Mouse (Mus musculus) intestine, embryonic 14.5 days (tissue): Measurements from ENCODE around the gene Scel. TPM values are rescaled to one million over a fixed set of nuclear protein-coding genes. Genes with fewer than 3 reads are reported as not detected.

ENCODE experiments used
- ATAC-seq: fragments of 200-750 bp; cut with Nextera tagmentation; replicated peaks from 2 replicates; pipeline ENCODE4 v1.8.0; 2017; ENCODE audit warnings: low read depth, moderate number of reproducible peaks, moderate TSS enrichment, moderate library complexity; ENCODE audit not compliant: low FRiP score, low TSS enrichment
- DNase-seq: peaks from one replicate; pipeline ENCODE4 v3.0.0-alpha.2; 2018; ENCODE audit warnings: low spot score
- H3K27ac ChIP-seq: fragments of 300-500 bp; sonication (generic); 2 replicates; pipeline ENCODE4 v1.5.1; 2014; ENCODE audit warnings: low read depth, mild to moderate bottlenecking, control low read depth
- H3K27me3 ChIP-seq: fragments of 300-500 bp; sonication (generic); replicated peaks from 2 replicates; pipeline ENCODE4 v1.6.1; 2014; ENCODE audit warnings: low read length, control low read depth; ENCODE audit not compliant: control insufficient read depth, insufficient read depth
- H3K36me3 ChIP-seq: fragments of 300-500 bp; sonication (generic); 2 replicates; pipeline ENCODE4 v1.6.1; 2014; ENCODE audit warnings: low read length, control low read depth; ENCODE audit not compliant: control insufficient read depth, insufficient read depth
- H3K4me1 ChIP-seq: fragments of 300-500 bp; sonication (generic); replicated peaks from 2 replicates; pipeline ENCODE4 v1.6.1; 2014; ENCODE audit warnings: low read length, control low read depth, mixed read lengths; ENCODE audit not compliant: control insufficient read depth, insufficient read depth
- H3K4me2 ChIP-seq: fragments of 300-500 bp; sonication (generic); 2 replicates; pipeline ENCODE4 v1.6.1; 2014; ENCODE audit warnings: low read length
- H3K4me3 ChIP-seq: fragments of 300-500 bp; sonication (generic); 2 replicates; pipeline ENCODE4 v1.5.1; 2014; ENCODE audit warnings: low read depth, low read length, control low read depth, mixed read lengths
- H3K9ac ChIP-seq: fragments of 300-500 bp; sonication (generic); 2 replicates; pipeline ENCODE4 v1.6.1; 2014; ENCODE audit warnings: mild to moderate bottlenecking, low read length
- H3K9me3 ChIP-seq: fragments of 300-500 bp; sonication (generic); 2 replicates; pipeline ENCODE4 v1.6.1; 2016; ENCODE audit warnings: low read length, control low read depth; ENCODE audit not compliant: control insufficient read depth
- WGBS: fragments of 180-500 bp; shearing (Covaris S2); extraction: QIAGEN DNeasy Blood & Tissue Kit; methylation state at CpG from one replicate; pipeline ENCODE4 v1.1.7; 2014; 5-methylcytosine and 5-hydroxymethylcytosine counted together
- polyA plus RNA-seq: library from polyadenylated mRNA; unstranded; fragments of >200 nt; fragmentation: Nextera tagmentation; extraction: Ambion mirVana; gene quantifications from 2 replicates; pipeline ENCODE4 v1.2.1, GENCODE M21; 2014

The Scel gene
- polyA plus RNA-seq, 1 experiment from 2014 or later = 0.84 TPM

- Histone ChIP-seq H3K9me3 (no peaks in the 10 kb centered on the region), H3K4me1 (no peaks in the 10 kb centered on the region), H3K27me3 (no peaks in the 10 kb centered on the region), H3K9ac (no peak overlapping the region), H3K36me3 (no peaks in the 10 kb centered on the region), H3K4me3 (no peak overlapping the region), H3K4me2 (no peak overlapping the region), H3K27ac (no peak overlapping the region)
- 65% methylated on average over 2 of the region's 2 CpGs for WGBS
- DNase-seq (no peak), ATAC-seq (no peak)
These were observed 55.3 kb downstream of the Scel start for GRCm38 (mm10) chr14:103568433-103568832.

GRCm38 (mm10) chr14:103571598-103572320, 58.6 kb downstream of the Scel start:
- H3K27me3 ChIP-seq = no peaks in the 10 kb centered on the region
- no peak overlapping the region for H3K4me3 ChIP-seq
- H3K36me3 ChIP-seq = no peaks in the 10 kb centered on the region
- no peak overlapping the region for H3K4me2 ChIP-seq
- no peak overlapping the region for H3K9ac ChIP-seq
- DNase-seq (no peak), ATAC-seq (no peak)
- 85% methylated on average over 13 of the region's 13 CpGs for WGBS
- no peaks in the 10 kb centered on the region for H3K9me3 ChIP-seq
- H3K27ac ChIP-seq = no peak overlapping the region
- no peaks in the 10 kb centered on the region for H3K4me1 ChIP-seq

GRCm38 (mm10) chr14:103575854-103576253, 62.7 kb downstream of the Scel start:
- WGBS = 80% methylated on average over 7 of the region's 7 CpGs
- no peak for DNase-seq
- no peaks in the 10 kb centered on the region for H3K27me3 ChIP-seq
- H3K36me3 ChIP-seq = no peaks in the 10 kb centered on the region
- no peak overlapping the region for H3K4me2 ChIP-seq
- no peaks in the 10 kb centered on the region for H3K4me1 ChIP-seq
- no peak overlapping the region for H3K9ac ChIP-seq
- no peak for ATAC-seq
- H3K4me3 ChIP-seq = no peak overlapping the region
- H3K27ac ChIP-seq = no peak overlapping the region
- no peaks in the 10 kb centered on the region for H3K9me3 ChIP-seq

- H3K4me2 ChIP-seq = no peak overlapping the region
- no peaks in the 10 kb centered on the region for H3K36me3 ChIP-seq
- no peak for ATAC-seq
- no peak for DNase-seq
- no peaks in the 10 kb centered on the region for H3K9me3 ChIP-seq
- no peaks in the 10 kb centered on the region for H3K4me1 ChIP-seq
- no peak overlapping the region for H3K9ac ChIP-seq
- no peak overlapping the region for H3K4me3 ChIP-seq
- H3K27ac ChIP-seq = no peak overlapping the region
- H3K27me3 ChIP-seq = no peaks in the 10 kb centered on the region
These were observed 63.9 kb downstream of the Scel start for GRCm38 (mm10) chr14:103577011-103577410.

- no peak overlapping the region for H3K4me3 ChIP-seq
- H3K4me1 ChIP-seq = no peaks in the 10 kb centered on the region
- H3K36me3 ChIP-seq = no peaks in the 10 kb centered on the region
- H3K9me3 ChIP-seq = no peaks in the 10 kb centered on the region
- H3K9ac ChIP-seq = no peak overlapping the region
- DNase-seq = no peak
- no peak for ATAC-seq
- H3K27ac ChIP-seq = no peak overlapping the region
- H3K27me3 ChIP-seq = no peaks in the 10 kb centered on the region
- no peak overlapping the region for H3K4me2 ChIP-seq
- 57% methylated on average over 4 of the region's 4 CpGs for WGBS
These were observed 73.5 kb downstream of the Scel start for GRCm38 (mm10) chr14:103586662-103587061.

GRCm38 (mm10) chr14:103587208-103587900, 74.2 kb downstream of the Scel start:
- Histone ChIP-seq H3K36me3 (no peaks in the 10 kb centered on the region), H3K9me3 (no peaks in the 10 kb centered on the region), H3K4me1 (no peaks in the 10 kb centered on the region), H3K27ac (no peak overlapping the region), H3K4me2 (no peak overlapping the region), H3K4me3 (no peak overlapping the region), H3K9ac (no peak overlapping the region), H3K27me3 (no peaks in the 10 kb centered on the region)
- ATAC-seq (no peak), DNase-seq (no peak)
- WGBS = 79% methylated on average over 10 of the region's 10 CpGs

- no peak for DNase-seq
- no peaks in the 10 kb centered on the region for H3K4me1 ChIP-seq
- no peak overlapping the region for H3K9ac ChIP-seq
- H3K27me3 ChIP-seq = no peaks in the 10 kb centered on the region
- H3K36me3 ChIP-seq = no peaks in the 10 kb centered on the region
- WGBS = 55% methylated on average over 7 of the region's 7 CpGs
- H3K9me3 ChIP-seq = no peaks in the 10 kb centered on the region
- H3K4me3 ChIP-seq = no peak overlapping the region
- H3K27ac ChIP-seq = no peak overlapping the region
- no peak for ATAC-seq
- H3K4me2 ChIP-seq = peak overlapping the region; percentile 26
These were observed 76.7 kb downstream of the Scel start for GRCm38 (mm10) chr14:103589819-103590218.

- DNase-seq (no peak), ATAC-seq (no peak)
- no peaks in the 10 kb centered on the region for H3K36me3 ChIP-seq
- H3K27me3 ChIP-seq = no peaks in the 10 kb centered on the region
- no peaks in the 10 kb centered on the region for H3K4me1 ChIP-seq
- H3K4me3 ChIP-seq = no peak overlapping the region
- no peaks in the 10 kb centered on the region for H3K9me3 ChIP-seq
- H3K9ac ChIP-seq = no peak overlapping the region
- H3K4me2 ChIP-seq = no peak overlapping the region
- WGBS = 69% methylated on average over 5 of the region's 5 CpGs
- no peak overlapping the region for H3K27ac ChIP-seq
These were observed 82.7 kb downstream of the Scel start for GRCm38 (mm10) chr14:103595870-103596269.

- H3K9ac ChIP-seq = no peak overlapping the region
- no peaks in the 10 kb centered on the region for H3K4me1 ChIP-seq
- no peaks in the 10 kb centered on the region for H3K27me3 ChIP-seq
- H3K27ac ChIP-seq = no peak overlapping the region
- H3K36me3 ChIP-seq = no peaks in the 10 kb centered on the region
- H3K9me3 ChIP-seq = no peaks in the 10 kb centered on the region
- no peak overlapping the region for H3K4me2 ChIP-seq
- DNase-seq (no peak), ATAC-seq (no peak)
- 85% methylated on average over 8 of the region's 8 CpGs for WGBS
- H3K4me3 ChIP-seq = no peak overlapping the region
These were observed 94.9 kb downstream of the Scel start for GRCm38 (mm10) chr14:103608063-103608462.
